Mouse (Mus musculus) layer of hippocampus, postnatal 25 days (tissue): ENCODE results near the gene Iqcf5. TPM values are rescaled to one million over a fixed set of nuclear protein-coding genes. Genes with fewer than 3 reads are reported as not detected.
"Not testable (repeated sequence)": the region's sequence is repeated elsewhere in the genome, so short reads cannot be mapped to it uniquely, and the experiment has no call there.

Experiments used
- DNase-seq, 2 experiments: peaks; one replicate each; pipeline ENCODE4 v3.0.0; 2022; ENCODE audit warnings: mixed read lengths in 2 of 2, low spot score in 1 of 2; ENCODE audit errors: extremely low spot score in 1 of 2
- total RNA-seq, 2 experiments: library from RNA; stranded (reverse); gene quantifications; 2 replicates each; pipeline ENCODE4 v1.2.3; 2021

The Iqcf5 gene
- total RNA-seq, 2 experiments from 2014 or later = not detected

- no peak for DNase-seq
Observed at GRCm38 (mm10) chr9:106480541-106480940, 33.8 kb upstream of the Iqcf5 start.

- DNase-seq = no peak
Observed at GRCm38 (mm10) chr9:106481075-106481474, 33.3 kb upstream of the Iqcf5 start.

- DNase-seq = no peak
Observed at GRCm38 (mm10) chr9:106481676-106482075, 32.7 kb upstream of the Iqcf5 start.

GRCm38 (mm10) chr9:106482578-106483115, 31.7 kb upstream of the Iqcf5 start:
- no peak for DNase-seq

GRCm38 (mm10) chr9:106483136-106483535, 31.2 kb upstream of the Iqcf5 start:
- no peak for DNase-seq

- DNase-seq = no peak
Observed at GRCm38 (mm10) chr9:106483606-106484005, 30.8 kb upstream of the Iqcf5 start.

- DNase-seq = no peak
Observed at GRCm38 (mm10) chr9:106485076-106485475, 29.3 kb upstream of the Iqcf5 start.

GRCm38 (mm10) chr9:106487602-106488001, 26.8 kb upstream of the Iqcf5 start:
- not testable (repeated sequence) for DNase-seq

GRCm38 (mm10) chr9:106499667-106500066, 14.7 kb upstream of the Iqcf5 start, which contains the start of gene Iqcf1:
Gene Iqcf1 (plus strand): TSS chr9:106499967.
- DNase-seq = no peak

- DNase-seq = no peak
Observed at GRCm38 (mm10) chr9:106501846-106502245, 12.5 kb upstream of the Iqcf5 start.

GRCm38 (mm10) chr9:106504246-106504645, 10.1 kb upstream of the Iqcf5 start:
- no peak for DNase-seq

- DNase-seq = no peak
Observed at GRCm38 (mm10) chr9:106509356-106509755, 5.0 kb upstream of the Iqcf5 start.

- DNase-seq = no peak
Observed at GRCm38 (mm10) chr9:106512729-106513450, 1.5 kb upstream of the Iqcf5 start.

- no peak for DNase-seq
Observed at GRCm38 (mm10) chr9:106513566-106513965, 807 bp upstream of the Iqcf5 start.

- no peak for DNase-seq
Observed at GRCm38 (mm10) chr9:106519433-106519832, 5.1 kb downstream of the Iqcf5 start.

GRCm38 (mm10) chr9:106519909-106520308, 5.5 kb downstream of the Iqcf5 start:
- no peak for DNase-seq

GRCm38 (mm10) chr9:106531833-106532232, 17.5 kb downstream of the Iqcf5 start:
- DNase-seq = peak in 1 of 2 experiments; percentile 8

GRCm38 (mm10) chr9:106534296-106534695, 19.9 kb downstream of the Iqcf5 start:
- DNase-seq = no peak

GRCm38 (mm10) chr9:106534975-106535374, 20.6 kb downstream of the Iqcf5 start:
- DNase-seq = no peak

- no peak for DNase-seq
Observed at GRCm38 (mm10) chr9:106561531-106561930, 47.2 kb downstream of the Iqcf5 start, which contains the start of gene Iqcf3. Gene Iqcf3 (minus strand): TSS chr9:106561631.

- DNase-seq = no peak
Observed at GRCm38 (mm10) chr9:106562291-106562690, 47.9 kb downstream of the Iqcf5 start.

GRCm38 (mm10) chr9:106564025-106564424, 49.7 kb downstream of the Iqcf5 start:
- no peak for DNase-seq
